Mouse (Mus musculus) limb, embryonic 12.5 days (tissue): Measurements from ENCODE around the gene Trir. TPM values are rescaled to one million over a fixed set of nuclear protein-coding genes. Genes with fewer than 3 reads are reported as not detected.

Source experiments
- ATAC-seq: fragments of 200-750 bp; cut with Nextera tagmentation; 2 replicates; pipeline ENCODE4 v1.8.0; 2017; ENCODE audit warnings: low read depth, moderate TSS enrichment; ENCODE audit not compliant: insufficient number of reproducible peaks, insufficient read depth, low FRiP score, low TSS enrichment
- H3K27ac ChIP-seq: fragments of 300-500 bp; sonication (generic); 2 replicates; pipeline ENCODE4 v1.5.1; 2016; ENCODE audit warnings: mild to moderate bottlenecking, moderate library complexity
- H3K27me3 ChIP-seq: fragments of 300-500 bp; sonication (generic); 2 replicates; pipeline ENCODE4 v1.6.1; 2016; ENCODE audit warnings: mild to moderate bottlenecking, moderate library complexity
- H3K36me3 ChIP-seq: fragments of 300-500 bp; sonication (generic); 2 replicates; pipeline ENCODE4 v1.6.1; 2016; ENCODE audit warnings: mild to moderate bottlenecking, moderate library complexity
- H3K4me1 ChIP-seq: fragments of 300-500 bp; sonication (generic); replicated peaks from 2 replicates; pipeline ENCODE4 v1.6.1; 2016
- H3K4me2 ChIP-seq: fragments of 300-500 bp; sonication (generic); 2 replicates; pipeline ENCODE4 v1.6.1; 2016; ENCODE audit warnings: mild to moderate bottlenecking, moderate library complexity
- H3K4me3 ChIP-seq: fragments of 300-500 bp; sonication (generic); replicated peaks from 2 replicates; pipeline ENCODE4 v1.5.1; 2016; ENCODE audit warnings: mild to moderate bottlenecking
- H3K9ac ChIP-seq: fragments of 300-500 bp; sonication (generic); replicated peaks from 2 replicates; pipeline ENCODE4 v1.6.1; 2016; ENCODE audit warnings: mild to moderate bottlenecking, moderate library complexity
- H3K9me3 ChIP-seq: fragments of 300-500 bp; sonication (generic); 2 replicates; pipeline ENCODE4 v1.6.1; 2016; ENCODE audit warnings: mild to moderate bottlenecking, moderate library complexity
- WGBS: fragments of 180-500 bp; shearing (Covaris S2); methylation state at CpG from one replicate; pipeline ENCODE4 v1.1.7; 2016; 5-methylcytosine and 5-hydroxymethylcytosine counted together
- polyA plus RNA-seq: library from polyadenylated mRNA; unstranded; fragments of >200 nt; fragmentation: Nextera tagmentation; extraction: Ambion mirVana; gene quantifications from 2 replicates; pipeline ENCODE4 v1.2.1, GENCODE M21; 2016

Gene Trir
- polyA plus RNA-seq, 1 experiment from 2014 or later, result 177 TPM

- peak within 1 kb of the TSS; percentile 78 for H3K4me3 ChIP-seq
- peaks cover 45% of the 10 kb centered on the region for H3K36me3 ChIP-seq
- peak; percentile 87 for ATAC-seq
These were observed 10.2 kb downstream of the Trir start, which contains the start of gene Tnpo2 for GRCm38 (mm10) chr8:85036718-85037365. Gene Tnpo2 (plus strand): TSS chr8:85036915.

GRCm38 (mm10) chr8:85037366-85037680, 10.7 kb downstream of the Trir start:
- Histone ChIP-seq H3K27me3 (no peaks in the 10 kb centered on the region), H3K4me2 (peak overlapping the region; percentile 93), H3K27ac (peak overlapping the region; percentile 100), H3K4me3 (peak overlapping the region; percentile 78), H3K9ac (peak overlapping the region; percentile 92), H3K36me3 (peaks cover 45% of the 10 kb centered on the region), H3K4me1 (peaks cover 28% of the 10 kb centered on the region), H3K9me3 (no peaks in the 10 kb centered on the region)
- WGBS, result 2% methylated on average over 14 of the region's 14 CpGs
- peak; percentile 77 for ATAC-seq

More at GRCm38 (mm10) chr8:85036718-85037365, 10.2 kb downstream of the Trir start, which contains the start of gene Tnpo2:
- Histone ChIP-seq H3K9ac (peak within 1 kb of the TSS; percentile 92), H3K27me3 (no peaks in the 10 kb centered on the region), H3K4me1 (peaks cover 28% of the 10 kb centered on the region), H3K9me3 (no peaks in the 10 kb centered on the region), H3K4me2 (peak within 1 kb of the TSS; percentile 93), H3K27ac (peak within 1 kb of the TSS; percentile 100)
- under 1% methylated on average over 59 of the region's 59 CpGs for WGBS

- Histone ChIP-seq H3K9me3 (no peaks in the 10 kb centered on the region), H3K36me3 (peaks cover 45% of the 10 kb centered on the region), H3K4me2 (peak overlapping the region; percentile 93), H3K4me1 (peaks cover 28% of the 10 kb centered on the region), H3K9ac (peak overlapping the region; percentile 92), H3K27ac (peak overlapping the region; percentile 100), H3K4me3 (peak overlapping the region; percentile 78), H3K27me3 (no peaks in the 10 kb centered on the region)
- ATAC-seq, result peak; percentile 11; the same call in 1 of the 2 replicates
- under 1% methylated on average over 57 of the region's 57 CpGs for WGBS
These were observed 11.3 kb downstream of the Trir start for GRCm38 (mm10) chr8:85037681-85038531.

GRCm38 (mm10) chr8:85043619-85044018, 17.0 kb downstream of the Trir start:
- H3K36me3 ChIP-seq, result peaks cover 89% of the 10 kb centered on the region
- H3K4me3 ChIP-seq, result no peak overlapping the region
- no peaks in the 10 kb centered on the region for H3K27me3 ChIP-seq
- no peak overlapping the region for H3K4me2 ChIP-seq
- no peaks in the 10 kb centered on the region for H3K9me3 ChIP-seq
- peaks cover 7% of the 10 kb centered on the region; the same call in 1 of the 2 replicates for H3K4me1 ChIP-seq
- no peak for ATAC-seq
- no peak overlapping the region for H3K27ac ChIP-seq
- 87% methylated on average over 6 of the region's 6 CpGs for WGBS
- H3K9ac ChIP-seq, result no peak overlapping the region

GRCm38 (mm10) chr8:85057367-85057766, 30.7 kb downstream of the Trir start:
- no peak overlapping the region for H3K4me3 ChIP-seq
- no peaks in the 10 kb centered on the region for H3K27me3 ChIP-seq
- H3K9me3 ChIP-seq, result no peaks in the 10 kb centered on the region
- H3K36me3 ChIP-seq, result peaks cover 52% of the 10 kb centered on the region
- no peak overlapping the region for H3K27ac ChIP-seq
- no peak overlapping the region for H3K9ac ChIP-seq
- 80% methylated on average over 7 of the region's 7 CpGs for WGBS
- no peak for ATAC-seq
- no peak overlapping the region for H3K4me2 ChIP-seq
- peaks cover 7% of the 10 kb centered on the region; the same call in 1 of the 2 replicates for H3K4me1 ChIP-seq

GRCm38 (mm10) chr8:85059879-85060616, 33.4 kb downstream of the Trir start, which contains the start of gene Fbxw9:
Gene Fbxw9 (plus strand): TSS chr8:85060055.
- Histone ChIP-seq H3K4me3 (peak within 1 kb of the TSS; percentile 80), H3K27ac (no peak within 1 kb of the TSS), H3K4me2 (peak within 1 kb of the TSS; percentile 93), H3K27me3 (no peaks in the 10 kb centered on the region), H3K9ac (peak within 1 kb of the TSS; percentile 66), H3K36me3 (peaks cover 42% of the 10 kb centered on the region), H3K9me3 (no peaks in the 10 kb centered on the region), H3K4me1 (peaks cover 7% of the 10 kb centered on the region; the same call in 1 of the 2 replicates)
- under 1% methylated on average over 52 of the region's 53 CpGs for WGBS
- ATAC-seq, result peak; percentile 88

GRCm38 (mm10) chr8:85062603-85063002, 36.0 kb downstream of the Trir start:
- no peak for ATAC-seq
- Histone ChIP-seq H3K27ac (no peak overlapping the region), H3K4me3 (no peak overlapping the region), H3K9ac (no peak overlapping the region), H3K9me3 (no peaks in the 10 kb centered on the region), H3K4me2 (no peak overlapping the region), H3K27me3 (no peaks in the 10 kb centered on the region), H3K4me1 (peaks cover 7% of the 10 kb centered on the region; the same call in 1 of the 2 replicates), H3K36me3 (peaks cover 48% of the 10 kb centered on the region)
- 92% methylated on average over 4 of the region's 4 CpGs for whole genome bisulfite sequencing

GRCm38 (mm10) chr8:85065213-85065612, 38.6 kb downstream of the Trir start:
- 41% methylated on average over 2 of the region's 2 CpGs for WGBS
- peaks cover 7% of the 10 kb centered on the region; the same call in 1 of the 2 replicates for H3K4me1 ChIP-seq
- H3K9ac ChIP-seq, result no peak overlapping the region
- no peak for ATAC-seq
- no peaks in the 10 kb centered on the region for H3K27me3 ChIP-seq
- no peak overlapping the region for H3K4me2 ChIP-seq
- H3K27ac ChIP-seq, result no peak overlapping the region
- H3K4me3 ChIP-seq, result no peak overlapping the region
- peaks cover 52% of the 10 kb centered on the region for H3K36me3 ChIP-seq
- H3K9me3 ChIP-seq, result no peaks in the 10 kb centered on the region

- no peaks in the 10 kb centered on the region for H3K27me3 ChIP-seq
- no peak overlapping the region for H3K4me3 ChIP-seq
- H3K36me3 ChIP-seq, result peaks cover 49% of the 10 kb centered on the region
- H3K9ac ChIP-seq, result no peak overlapping the region
- ATAC-seq, result no peak
- H3K27ac ChIP-seq, result no peak overlapping the region
- 89% methylated on average over 2 of the region's 2 CpGs for WGBS
- no peak overlapping the region for H3K4me2 ChIP-seq
- peaks cover 7% of the 10 kb centered on the region; the same call in 1 of the 2 replicates for H3K4me1 ChIP-seq
- no peaks in the 10 kb centered on the region for H3K9me3 ChIP-seq
These were observed 40.5 kb downstream of the Trir start for GRCm38 (mm10) chr8:85067155-85067554.

- H3K27ac ChIP-seq, result no peak within 1 kb of the TSS
- peaks cover 14% of the 10 kb centered on the region; the same call in 1 of the 2 replicates for H3K4me1 ChIP-seq
- no peak within 1 kb of the TSS for H3K9ac ChIP-seq
- H3K4me3 ChIP-seq, result no peak within 1 kb of the TSS
- H3K9me3 ChIP-seq, result no peaks in the 10 kb centered on the region
- H3K27me3 ChIP-seq, result no peaks in the 10 kb centered on the region
- no peak for ATAC-seq
- peaks cover 41% of the 10 kb centered on the region for H3K36me3 ChIP-seq
- no peak within 1 kb of the TSS for H3K4me2 ChIP-seq
These were observed 41.4 kb downstream of the Trir start, which contains the start of gene Gm5741 for GRCm38 (mm10) chr8:85067982-85068381. Gene Gm5741 (minus strand): TSS chr8:85067982.
